Mouse (Mus musculus) erythroblast, embryonic 14.5 days (primary cell): Measurements from ENCODE around the gene Abtb2. TPM values are rescaled to one million over a fixed set of nuclear protein-coding genes. Genes with fewer than 3 reads are reported as not detected.

Experiments
- H3K27me3 ChIP-seq: 2 replicates; pipeline ENCODE4 v1.6.1; 2012; ENCODE audit warnings: inconsistent platforms; ENCODE audit not compliant: control insufficient read depth
- H3K36me3 ChIP-seq: 2 replicates; pipeline ENCODE4 v1.6.1; 2012; ENCODE audit warnings: mild to moderate bottlenecking, inconsistent platforms; ENCODE audit not compliant: control insufficient read depth
- H3K4me1 ChIP-seq: 2 replicates; pipeline ENCODE4 v1.6.1; 2012; ENCODE audit warnings: inconsistent platforms; ENCODE audit not compliant: control insufficient read depth
- H3K4me3 ChIP-seq: replicated peaks from 2 replicates; pipeline ENCODE3; 2012; ENCODE audit warnings: moderate library complexity, mild to moderate bottlenecking, inconsistent platforms
- H3K9me3 ChIP-seq: 2 replicates; pipeline ENCODE4 v1.6.1; 2012; ENCODE audit warnings: low read length, inconsistent platforms, mixed read lengths; ENCODE audit not compliant: control insufficient read depth
- GATA1 ChIP-seq: IDR thresholded peaks from 2 replicates; pipeline ENCODE4 v1.6.1; 2012; ENCODE audit warnings: low read length, inconsistent platforms, mixed read lengths
- TAL1 ChIP-seq: IDR thresholded peaks from 3 replicates; pipeline ENCODE4 v1.6.1; 2012; ENCODE audit warnings: low read length, inconsistent platforms, mixed read lengths
- polyA plus RNA-seq: library from polyadenylated mRNA; stranded (reverse); fragments of >175 nt; gene quantifications from 2 replicates; pipeline ENCODE4 v1.2.3, GENCODE M21; 2012

Abtb2 gene
- polyA plus RNA-seq, 1 experiment: 0.12 TPM

DNA sequence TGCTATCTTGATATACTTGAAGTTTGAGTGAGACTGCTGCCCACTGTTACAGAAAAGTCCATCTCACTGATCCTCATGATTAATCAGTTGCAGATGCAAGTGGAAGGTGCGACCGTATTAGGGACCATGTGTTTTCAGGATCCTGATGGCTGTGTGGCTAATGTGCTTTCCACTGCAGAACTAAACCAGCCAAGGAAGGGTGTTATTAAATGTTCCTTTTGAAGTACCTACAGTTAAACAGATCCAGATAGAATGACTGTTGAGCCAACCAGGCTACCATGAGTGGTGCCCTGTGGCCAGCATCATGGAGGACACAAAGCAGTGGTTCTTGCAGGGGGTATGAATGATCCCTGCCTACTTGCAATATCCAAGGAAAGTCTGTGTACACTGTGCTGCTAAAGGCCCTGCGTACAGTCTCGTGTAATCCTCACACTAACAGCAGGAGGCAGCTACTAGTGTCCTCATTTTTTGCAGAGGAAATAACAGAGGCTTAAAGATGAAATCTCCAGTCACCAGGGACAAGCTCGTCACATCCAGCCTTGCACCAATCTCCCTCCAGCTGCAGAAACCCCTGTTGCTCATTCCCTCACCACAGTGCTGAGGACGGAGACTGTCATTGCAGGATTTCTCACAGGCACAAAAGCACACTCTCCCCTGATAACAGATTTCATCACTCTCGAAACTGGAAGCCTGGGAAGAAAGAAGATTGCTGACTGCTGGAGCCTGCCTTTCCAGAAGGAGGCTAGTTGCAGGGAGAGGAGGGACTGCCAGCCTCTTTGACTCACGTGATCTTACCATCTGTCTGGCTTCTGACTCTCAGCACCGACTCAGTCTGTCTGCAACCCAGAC lies 25.9 kb downstream of the Abtb2 start:
- Histone ChIP-seq H3K9me3 (no peaks in the 10 kb centered on the region), H3K36me3 (no peaks in the 10 kb centered on the region), H3K27me3 (peaks cover 14% of the 10 kb centered on the region), H3K4me1 (peaks cover 17% of the 10 kb centered on the region), H3K4me3 (no peak overlapping the region)
- TF ChIP-seq GATA1: no peak

DNA sequence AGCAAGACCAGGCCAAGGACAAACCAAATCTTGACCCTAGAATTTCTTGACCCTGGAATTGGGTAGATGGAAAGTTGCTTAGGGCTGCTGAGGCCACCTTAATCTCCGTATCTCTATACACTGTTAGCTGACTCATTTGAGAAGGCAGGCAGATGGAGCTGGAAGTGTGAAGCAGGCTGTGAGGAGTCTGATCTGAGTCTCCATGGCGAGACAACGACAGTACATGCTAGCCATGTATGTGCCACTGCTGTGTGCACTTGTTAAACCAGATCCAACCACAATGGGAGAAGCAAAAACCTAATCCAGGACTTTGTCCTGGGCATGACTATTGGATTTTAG lies 26.4 kb downstream of the Abtb2 start:
- TF ChIP-seq TAL1 (no peak), GATA1 (no peak)
- Histone ChIP-seq H3K4me3 (no peak overlapping the region), H3K27me3 (peaks cover 14% of the 10 kb centered on the region), H3K36me3 (no peaks in the 10 kb centered on the region), H3K9me3 (no peaks in the 10 kb centered on the region), H3K4me1 (peaks cover 18% of the 10 kb centered on the region)

DNA sequence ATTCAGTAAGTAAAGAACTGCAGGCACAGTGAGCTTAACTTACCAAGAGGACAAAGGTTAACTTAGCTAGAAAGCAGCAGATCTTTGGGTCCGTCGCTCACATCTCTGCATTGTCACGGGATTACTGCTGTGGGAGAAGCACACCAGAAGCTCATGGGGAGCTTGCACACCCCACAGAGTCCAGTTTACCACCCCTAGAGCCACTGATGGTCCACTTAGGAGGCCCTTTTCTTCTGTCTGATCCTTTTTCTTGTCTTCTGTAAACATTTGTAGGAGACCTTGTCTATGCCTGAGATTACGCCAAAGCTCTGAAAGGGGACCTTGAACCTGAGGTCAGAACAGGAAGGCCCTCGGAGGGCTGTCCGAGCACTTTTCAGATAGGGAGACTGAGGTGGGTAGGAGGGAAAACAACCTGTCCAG lies 28.5 kb downstream of the Abtb2 start:
- Histone ChIP-seq H3K4me3 (no peak overlapping the region), H3K27me3 (no peaks in the 10 kb centered on the region; the same call in 1 of the 2 replicates), H3K4me1 (peaks cover 17% of the 10 kb centered on the region), H3K36me3 (no peaks in the 10 kb centered on the region), H3K9me3 (no peaks in the 10 kb centered on the region)
- TF ChIP-seq TAL1 (no peak), GATA1 (no peak)

DNA sequence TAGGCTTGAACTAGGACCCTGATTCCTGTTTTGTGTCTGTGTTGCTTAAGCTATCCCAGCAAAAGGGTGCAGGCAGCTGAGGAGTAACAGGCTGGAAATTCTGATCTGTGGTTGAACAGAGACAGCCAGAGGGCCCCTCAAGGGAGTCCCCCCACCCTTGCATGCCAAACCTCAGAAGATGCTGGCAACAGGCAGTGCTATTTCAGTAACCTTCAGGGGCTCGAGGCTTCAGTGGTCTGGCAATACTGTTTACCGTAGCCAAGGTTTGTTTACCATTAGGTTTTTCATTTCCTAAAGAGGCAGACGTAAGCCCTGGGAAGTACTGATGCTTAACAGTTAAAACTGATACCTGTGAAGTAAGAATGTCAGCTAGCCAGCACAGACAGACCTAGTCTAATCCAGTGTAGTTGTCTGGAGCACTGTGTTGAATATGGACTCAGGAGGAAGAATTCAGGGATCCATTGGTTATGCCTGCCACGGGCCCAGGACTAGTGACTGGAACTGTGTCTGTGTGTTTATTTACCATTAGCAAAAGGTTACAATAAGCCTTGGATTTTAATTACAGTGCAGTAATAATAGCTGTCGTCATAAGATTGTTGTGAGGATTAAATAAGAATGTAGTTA lies 29.0 kb downstream of the Abtb2 start:
- no peak for TF ChIP-seq TAL1
- no peak for TF ChIP-seq GATA1
- Histone ChIP-seq H3K9me3 (no peaks in the 10 kb centered on the region), H3K36me3 (no peaks in the 10 kb centered on the region), H3K4me3 (no peak overlapping the region), H3K4me1 (peaks cover 21% of the 10 kb centered on the region), H3K27me3 (no peaks in the 10 kb centered on the region; the same call in 1 of the 2 replicates)

GRCm38 (mm10) chr2:103599296-103599695 lies 33.2 kb downstream of the Abtb2 start:
- no peak for TF ChIP-seq TAL1
- no peaks in the 10 kb centered on the region; the same call in 1 of the 2 replicates for H3K27me3 ChIP-seq
- H3K9me3 ChIP-seq: no peaks in the 10 kb centered on the region
- peaks cover 39% of the 10 kb centered on the region for H3K4me1 ChIP-seq
- H3K36me3 ChIP-seq: no peaks in the 10 kb centered on the region
- H3K4me3 ChIP-seq: no peak overlapping the region

GRCm38 (mm10) chr2:103600165-103600891 lies 34.2 kb downstream of the Abtb2 start:
- Histone ChIP-seq H3K4me1 (peaks cover 42% of the 10 kb centered on the region), H3K36me3 (no peaks in the 10 kb centered on the region), H3K27me3 (no peaks in the 10 kb centered on the region; the same call in 1 of the 2 replicates), H3K9me3 (no peaks in the 10 kb centered on the region), H3K4me3 (no peak overlapping the region)
- TF ChIP-seq TAL1: no peak
- no peak for TF ChIP-seq GATA1

DNA sequence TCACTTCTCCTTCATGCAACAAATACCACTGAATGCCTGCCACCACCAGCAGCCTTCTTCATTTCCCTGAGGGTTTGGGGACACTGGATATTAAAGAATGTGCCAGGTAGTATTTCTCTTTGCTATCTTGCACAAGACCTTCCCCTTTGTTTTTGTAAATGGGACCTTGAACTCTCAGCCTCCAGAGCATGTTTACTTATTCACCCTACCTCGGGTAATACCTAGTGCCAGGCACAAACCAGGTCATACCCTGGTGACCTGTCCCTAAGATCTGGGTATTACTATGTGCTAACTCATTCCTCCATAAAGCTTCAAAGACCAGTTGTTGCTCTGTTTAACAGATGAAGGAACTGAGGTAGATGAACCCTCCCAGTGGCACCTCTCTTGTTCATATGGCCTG lies 35.0 kb downstream of the Abtb2 start:
- H3K27me3 ChIP-seq: no peaks in the 10 kb centered on the region; the same call in 1 of the 2 replicates
- H3K4me1 ChIP-seq: peaks cover 42% of the 10 kb centered on the region
- H3K36me3 ChIP-seq: no peaks in the 10 kb centered on the region

GRCm38 (mm10) chr2:103601531-103601930 lies 35.4 kb downstream of the Abtb2 start:
- Histone ChIP-seq H3K27me3 (no peaks in the 10 kb centered on the region; the same call in 1 of the 2 replicates), H3K4me1 (peaks cover 42% of the 10 kb centered on the region)

More for the DNA sequence above, 35.0 kb downstream of the Abtb2 start:
- no peak overlapping the region for H3K4me3 ChIP-seq
- TF ChIP-seq GATA1 (no peak), TAL1 (no peak)
- H3K9me3 ChIP-seq: no peaks in the 10 kb centered on the region

DNA sequence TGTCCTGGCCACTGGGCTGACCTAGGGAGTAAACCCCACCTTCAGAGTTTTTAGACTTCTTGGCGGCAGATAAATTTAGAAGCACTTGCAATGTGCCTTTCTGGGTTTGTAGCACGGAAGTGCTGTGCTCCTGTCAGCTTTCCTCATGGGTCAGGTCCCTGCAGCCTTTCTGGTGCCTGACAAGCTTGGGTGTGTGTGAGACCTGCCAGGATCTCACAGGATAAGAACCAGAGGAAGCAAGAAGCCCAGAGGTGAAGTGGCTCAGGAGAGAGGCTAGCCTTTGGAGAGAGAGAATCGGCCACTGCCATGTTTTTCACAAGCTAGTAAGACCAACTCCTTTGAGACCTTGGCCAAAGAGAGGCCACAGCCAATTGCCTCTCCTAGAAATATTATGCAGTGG lies 37.1 kb downstream of the Abtb2 start:
- H3K27me3 ChIP-seq: no peaks in the 10 kb centered on the region

More at GRCm38 (mm10) chr2:103601531-103601930, 35.4 kb downstream of the Abtb2 start:
- H3K4me3 ChIP-seq: no peak overlapping the region
- no peaks in the 10 kb centered on the region for H3K36me3 ChIP-seq
- no peak for TF ChIP-seq GATA1
- TF ChIP-seq TAL1: no peak
- H3K9me3 ChIP-seq: no peaks in the 10 kb centered on the region

More for the DNA sequence above, 37.1 kb downstream of the Abtb2 start:
- Histone ChIP-seq H3K4me1 (peaks cover 35% of the 10 kb centered on the region), H3K4me3 (no peak overlapping the region), H3K9me3 (no peaks in the 10 kb centered on the region), H3K36me3 (no peaks in the 10 kb centered on the region)
- TF ChIP-seq TAL1: no peak
- TF ChIP-seq GATA1: no peak
